Mouse (Mus musculus): ENCODE results near the gene 2310061N02Rik.
"Not testable (repeated sequence)": the region's sequence is repeated elsewhere in the genome, so short reads cannot be mapped to it uniquely, and the experiment has no call there.

The 2310061N02Rik gene

DNA sequence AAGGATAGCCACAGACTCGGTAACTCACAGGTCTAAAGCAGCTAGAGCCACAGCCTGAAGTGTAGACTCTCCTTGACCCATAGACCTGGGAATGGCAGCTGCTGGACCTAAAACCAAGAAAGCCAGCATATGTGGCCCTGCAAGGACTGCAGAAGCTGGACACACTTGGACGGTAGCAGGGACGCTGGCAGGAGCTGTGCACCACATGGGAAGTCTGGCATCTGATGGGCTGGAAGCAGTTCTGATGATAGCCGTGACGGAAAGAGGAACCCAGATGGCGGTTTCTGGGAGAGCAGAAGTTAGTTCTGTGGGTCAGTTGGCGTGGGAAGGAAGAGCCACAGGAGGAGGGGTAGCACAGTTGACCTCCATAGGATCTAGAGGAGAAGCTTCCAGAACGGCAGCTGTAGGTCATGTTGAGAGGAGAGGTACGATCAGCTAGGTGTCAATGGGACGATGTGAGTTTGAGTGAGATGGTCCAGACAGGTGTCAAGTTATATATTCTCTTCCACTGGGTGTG lies at the start of gene 2310061N02Rik:
Gene 2310061N02Rik (minus strand): TSS at position 467 of the 517 bp plus-strand sequence.
- DNase-seq (ENCODE audit: low spot score), result no peak

DNA sequence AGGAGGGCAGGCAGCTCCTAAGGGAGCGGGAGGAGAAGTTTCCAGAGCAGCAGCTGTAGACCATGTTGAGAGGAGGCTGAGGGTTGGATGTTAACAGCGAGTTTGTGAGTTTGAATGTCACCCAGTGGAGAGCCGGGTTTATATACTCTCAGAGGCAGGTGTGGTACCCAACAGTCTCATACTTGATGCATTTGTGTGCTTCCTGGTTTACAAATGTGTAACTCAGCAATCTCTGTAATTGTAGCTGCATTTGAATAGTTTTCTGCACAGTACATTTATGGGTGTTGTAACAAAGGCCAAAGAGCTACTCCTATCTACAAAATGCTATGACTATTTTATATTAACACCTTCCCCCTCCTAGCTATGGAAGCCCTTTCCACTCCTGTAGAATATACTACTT lies 43.8 kb upstream of the 2310061N02Rik start, which contains the start of gene Krtap13:
Gene Krtap13 (minus strand): TSS at position 101 of the 400 bp plus-strand sequence.
- not testable (repeated sequence) for DNase-seq (ENCODE audit: low spot score)

DNA sequence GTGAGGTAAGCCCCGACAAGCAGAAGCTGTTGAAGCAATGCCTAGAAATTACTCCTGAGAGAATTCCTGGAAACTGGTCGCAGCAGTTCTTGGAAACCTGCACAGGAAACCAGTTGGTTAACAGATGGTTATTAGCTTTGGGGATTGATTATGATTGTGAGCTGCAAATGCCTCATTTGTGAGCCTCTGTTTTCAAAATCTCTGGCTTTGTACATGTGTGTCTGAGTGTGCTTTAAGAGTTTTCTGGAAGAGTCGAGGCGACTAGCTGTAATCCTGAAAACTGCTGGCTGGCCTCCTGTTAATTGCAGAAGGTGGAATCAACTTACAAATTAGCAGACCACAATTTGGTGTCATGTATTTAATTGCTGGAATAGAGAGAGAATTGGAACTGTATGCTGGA lies 40.2 kb upstream of the 2310061N02Rik start:
- DNase-seq (ENCODE audit: low spot score), result no peak

DNA sequence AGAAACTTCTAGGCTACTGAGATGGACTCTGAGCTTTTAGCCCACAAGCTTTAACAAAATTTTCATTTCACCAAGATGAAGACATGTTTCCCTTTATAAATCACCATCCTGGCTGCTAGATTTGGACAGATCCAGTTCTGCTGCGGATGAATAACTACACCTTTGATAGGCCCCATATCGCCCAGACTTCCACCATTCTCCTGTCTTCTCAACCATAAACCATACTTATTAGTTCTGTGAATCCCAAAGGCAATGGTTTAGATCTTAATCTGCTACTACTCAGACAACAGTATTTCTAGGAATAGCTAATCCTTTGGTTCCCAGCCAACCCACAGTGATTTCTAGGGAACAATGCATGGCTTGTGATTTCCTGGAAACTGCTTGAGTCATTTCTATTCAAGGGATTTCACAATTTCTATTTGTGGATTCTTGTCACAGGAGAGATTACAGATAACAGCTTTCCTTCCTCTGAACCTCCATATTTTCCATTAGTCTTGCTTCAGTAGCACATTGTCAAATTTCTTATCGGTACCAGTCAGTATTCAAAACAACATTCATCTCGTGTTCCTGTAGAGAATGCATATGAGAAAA lies 37.1 kb upstream of the 2310061N02Rik start:
- DNase-seq (ENCODE audit: low spot score), result no peak

DNA sequence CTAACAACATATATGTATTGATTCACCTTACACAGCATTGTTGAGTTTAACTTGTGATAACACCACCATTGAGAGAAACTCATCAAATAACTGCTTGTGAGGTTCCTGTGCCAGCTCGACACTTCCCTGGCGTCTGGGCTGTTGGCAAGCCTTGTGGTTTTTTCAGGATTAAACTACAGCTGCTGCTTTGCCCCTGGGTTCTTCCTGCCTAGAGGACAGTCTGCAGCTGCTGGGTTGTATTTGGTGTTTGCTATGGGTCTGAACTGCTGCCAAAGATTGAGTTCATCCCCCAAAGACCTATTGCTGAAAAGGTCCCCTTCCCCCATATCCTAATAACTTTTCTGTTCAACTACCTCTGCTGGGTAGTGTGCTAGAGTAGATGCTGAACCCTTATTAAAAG lies 27.6 kb upstream of the 2310061N02Rik start:
- no peak for DNase-seq (ENCODE audit: low spot score)

DNA sequence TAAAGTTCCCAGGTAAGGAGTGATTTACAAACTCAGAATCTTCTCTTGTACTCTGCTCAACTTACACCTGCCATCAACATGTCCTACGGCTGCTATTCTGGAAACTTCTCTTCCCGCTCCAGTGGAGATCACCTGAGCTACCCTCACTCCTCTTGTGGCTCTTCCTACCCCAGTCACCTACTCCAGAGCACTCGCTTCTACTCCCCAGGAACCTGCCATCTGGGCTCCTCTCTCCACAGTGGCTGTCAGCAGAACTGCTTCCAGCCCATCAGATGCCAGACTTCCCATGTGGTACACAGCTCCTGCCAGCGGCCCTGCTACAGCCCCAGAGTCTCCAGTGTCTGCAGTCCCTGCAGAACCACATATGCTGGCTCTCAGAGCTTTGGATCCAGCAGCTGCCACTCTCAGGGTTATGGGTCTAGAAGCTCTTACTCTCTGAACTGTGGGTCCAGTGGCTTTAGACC lies 21.1 kb upstream of the 2310061N02Rik start, which contains the start of gene Krtap13-1:
Gene Krtap13-1 (plus strand): TSS at position 51 of the 464 bp plus-strand sequence.
- no peak for DNase-seq (ENCODE audit: low spot score)

DNA sequence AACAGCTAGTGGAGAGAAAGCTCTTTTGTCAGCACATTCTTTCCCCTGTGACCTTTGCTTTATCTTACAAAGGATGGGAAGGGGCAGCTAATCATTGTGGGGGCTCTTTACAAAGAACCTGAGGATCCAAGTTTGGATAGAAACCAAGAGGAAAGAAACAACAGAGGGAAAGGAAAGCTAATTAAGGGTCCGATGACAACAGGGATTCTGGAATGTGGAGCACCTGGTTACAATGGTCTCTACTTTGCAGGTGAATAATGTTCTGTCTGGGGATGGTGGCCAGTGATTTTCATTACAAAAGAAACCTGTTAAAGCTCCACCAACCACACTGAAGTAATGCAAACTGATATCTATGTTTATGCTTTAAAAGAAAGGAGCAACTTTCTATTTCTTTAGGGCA lies 12.3 kb upstream of the 2310061N02Rik start:
- no peak for DNase-seq (ENCODE audit: low spot score)

DNA sequence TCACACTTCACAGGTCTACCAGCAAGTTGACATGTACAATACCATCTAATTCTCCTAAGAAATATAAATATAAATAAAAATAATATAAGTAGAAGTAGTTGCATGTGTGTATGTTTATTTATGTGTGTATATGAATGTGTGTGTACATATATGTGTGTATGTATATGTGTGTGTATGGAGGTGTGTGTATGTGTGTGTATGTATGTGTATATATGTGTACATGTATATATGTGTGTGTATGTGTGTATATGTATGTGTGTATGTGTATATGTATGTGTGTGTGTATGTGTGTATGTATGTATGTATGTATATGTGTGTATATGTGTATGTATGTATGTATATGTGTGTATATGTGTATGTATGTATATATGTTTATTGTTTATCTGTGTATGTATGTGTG lies 8.8 kb upstream of the 2310061N02Rik start:
- DNase-seq (ENCODE audit: low spot score), result no peak

DNA sequence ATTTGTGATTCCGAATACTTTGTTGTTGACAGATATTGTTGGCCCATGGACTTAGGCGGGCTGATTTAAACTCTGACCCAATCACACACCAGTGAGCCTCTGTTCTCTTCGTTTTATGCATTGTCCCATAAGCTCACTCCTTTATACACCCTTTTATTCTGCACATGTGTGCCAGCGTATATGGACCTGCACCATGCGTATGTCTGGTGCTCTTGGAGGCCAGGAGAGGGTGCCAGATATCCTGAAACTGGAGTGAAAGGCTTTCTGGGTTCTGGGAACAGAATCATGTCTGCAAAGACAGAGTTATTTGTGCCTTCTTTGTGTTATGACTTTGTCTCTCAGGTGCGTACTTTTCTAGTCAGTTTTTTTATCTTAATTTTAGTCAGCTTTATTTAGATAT lies 3.5 kb upstream of the 2310061N02Rik start:
- no peak for DNase-seq (ENCODE audit: low spot score)

DNA sequence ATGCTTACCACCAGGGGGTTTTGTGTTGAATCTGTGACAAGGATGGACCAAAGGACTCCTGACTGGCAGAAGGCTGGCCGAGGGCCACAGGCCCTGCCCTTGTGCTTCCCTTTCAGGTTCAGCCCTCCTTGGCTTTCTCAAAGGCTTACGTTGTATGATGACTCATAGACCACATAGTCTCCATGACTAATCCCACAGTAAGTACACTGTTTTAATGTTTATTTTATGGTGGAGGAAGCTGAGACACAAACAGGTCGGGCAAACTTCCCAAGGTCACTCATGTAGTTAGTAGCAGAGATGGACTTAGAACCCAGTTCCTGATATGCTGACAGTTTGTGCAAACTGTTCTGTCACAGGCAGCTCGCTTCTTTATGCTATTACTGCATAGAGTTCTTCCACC lies 3.0 kb upstream of the 2310061N02Rik start:
- DNase-seq (ENCODE audit: low spot score), result no peak

DNA sequence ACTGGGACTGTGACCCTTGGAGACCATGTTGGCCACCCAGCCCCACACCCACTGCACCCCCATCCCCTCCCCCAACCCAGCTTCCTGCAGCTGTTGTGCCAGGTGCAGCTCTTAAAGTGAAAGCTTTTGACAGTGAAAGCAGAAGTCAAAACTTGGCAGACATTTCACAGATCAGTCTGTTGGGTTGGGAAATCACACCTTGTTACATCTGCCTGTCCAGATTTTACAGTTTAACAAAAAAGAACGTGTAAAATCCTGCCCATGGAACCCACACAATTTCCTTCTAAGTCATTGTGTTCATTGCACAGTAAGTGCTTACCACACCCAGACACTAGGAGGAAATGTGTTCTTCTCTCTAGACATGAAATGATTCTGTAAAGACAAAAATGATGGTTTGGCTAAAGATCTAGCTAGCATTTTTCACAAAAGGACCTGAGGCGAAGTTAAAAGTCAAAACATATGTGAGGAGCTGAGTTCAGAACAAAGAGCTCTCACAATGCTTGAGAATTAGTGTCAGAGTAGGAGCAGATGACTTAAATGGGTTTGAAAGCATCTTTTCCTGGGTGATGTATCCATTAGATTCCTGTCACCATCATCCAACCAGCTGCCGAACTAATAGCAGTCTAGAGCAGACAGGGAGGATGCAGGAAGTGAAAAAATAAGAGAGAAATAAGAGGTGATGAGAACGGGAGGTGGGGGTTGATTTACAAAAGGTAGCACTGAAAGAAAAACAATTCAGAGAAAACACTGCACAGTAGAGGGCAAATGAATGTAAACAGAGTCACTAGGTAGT lies 6.5 kb downstream of the 2310061N02Rik start:
- DNase-seq (ENCODE audit: low spot score), result no peak

DNA sequence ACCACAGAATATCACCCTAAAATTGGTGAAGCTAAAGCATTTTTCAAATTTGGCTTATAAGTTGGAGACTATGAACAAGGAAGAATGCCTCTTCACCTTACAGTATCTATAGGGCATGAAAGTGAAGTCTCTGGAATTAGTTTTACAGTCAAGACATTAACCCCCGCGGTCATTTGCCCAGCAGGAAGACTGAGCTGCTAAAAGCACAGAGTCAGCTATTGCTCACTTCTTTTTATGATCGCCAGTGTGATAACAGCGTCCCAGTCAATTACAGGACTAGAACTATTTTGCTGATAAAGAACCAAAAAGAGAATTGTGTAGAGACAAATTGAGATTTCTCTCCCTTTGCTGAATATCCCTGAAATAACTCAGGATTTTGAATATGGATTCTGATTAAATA lies 11.5 kb downstream of the 2310061N02Rik start:
- DNase-seq (ENCODE audit: low spot score), result no peak

DNA sequence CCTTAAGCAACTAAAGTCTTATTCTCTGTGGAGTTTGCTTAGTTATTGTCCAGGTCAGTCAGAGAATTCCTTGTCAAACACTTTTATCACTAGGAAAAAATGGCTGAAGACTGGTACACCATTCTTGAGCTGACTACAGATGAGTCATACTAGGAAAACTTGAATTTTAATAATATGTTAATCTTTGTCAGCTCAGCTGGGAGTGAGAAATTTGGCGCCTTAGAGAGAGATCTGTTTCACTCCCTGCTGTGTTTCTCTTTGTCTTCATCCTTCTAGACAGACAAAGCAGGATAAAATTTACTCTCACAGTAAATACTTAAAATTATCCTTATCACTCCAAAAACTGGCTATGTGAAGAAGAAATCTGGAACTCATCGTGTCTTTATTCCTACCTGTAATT lies 26.5 kb downstream of the 2310061N02Rik start:
- DNase-seq (ENCODE audit: low spot score), result no peak

DNA sequence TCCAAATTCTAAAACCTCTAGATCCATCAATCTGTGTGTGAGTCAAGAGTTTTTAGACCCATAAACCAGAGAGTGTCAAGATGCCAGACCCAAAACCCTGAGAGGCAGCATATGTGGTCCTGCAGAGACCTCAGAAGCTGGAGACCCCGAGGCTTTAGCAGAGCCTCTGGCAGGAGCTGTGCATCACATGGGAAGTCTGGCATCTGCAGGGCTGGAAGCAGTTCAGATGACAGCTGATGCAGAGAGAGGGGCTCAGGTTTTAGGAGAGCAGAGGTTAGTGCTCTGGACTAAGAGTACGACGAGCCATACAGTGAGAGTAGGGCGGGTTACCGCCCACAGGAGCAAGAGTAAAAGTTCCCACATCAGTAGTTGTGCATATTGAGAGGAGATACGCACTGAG lies 28.7 kb downstream of the 2310061N02Rik start:
- no peak for DNase-seq (ENCODE audit: low spot score)

DNA sequence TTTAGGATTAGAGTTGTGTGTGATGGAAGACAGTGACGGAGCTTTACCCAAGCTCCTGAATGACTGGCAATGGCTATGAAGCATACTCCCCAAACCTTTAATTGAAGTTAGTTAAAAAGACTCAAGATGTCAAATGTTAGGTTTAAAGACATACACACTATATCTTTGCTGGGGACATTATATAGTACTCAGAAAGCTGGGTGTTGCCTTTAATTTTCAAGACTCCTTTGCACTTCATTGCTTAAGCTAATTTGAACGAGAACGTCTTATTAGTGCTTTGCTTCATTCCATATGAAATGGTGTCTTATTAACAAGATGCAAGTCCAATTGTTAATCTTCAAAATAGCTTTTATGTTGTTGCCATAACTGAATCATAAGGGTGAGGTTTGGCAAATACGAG lies 36.2 kb downstream of the 2310061N02Rik start, which contains the start of gene Krtap27-1:
Gene Krtap27-1 (minus strand): TSS at position 101 of the 400 bp plus-strand sequence.
- no peak for DNase-seq (ENCODE audit: low spot score)

DNA sequence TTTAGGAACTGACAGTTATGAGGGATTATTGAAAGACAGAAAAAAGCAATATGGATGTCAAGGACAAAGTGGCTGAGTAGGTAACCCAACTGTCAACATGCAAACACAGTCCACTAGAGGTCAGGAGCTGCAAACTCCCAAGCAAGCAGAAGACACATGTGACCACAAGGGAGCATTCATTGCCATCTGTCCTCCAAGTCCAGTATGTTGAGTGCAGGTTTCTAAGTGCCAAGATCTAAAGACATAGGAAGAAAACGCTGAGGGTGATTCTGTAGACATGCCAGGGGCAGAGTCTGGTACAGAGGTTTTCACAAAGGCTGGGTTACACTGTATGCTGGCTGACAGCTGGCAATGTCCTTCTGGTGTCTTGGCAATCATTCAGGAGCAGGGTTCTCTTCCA lies 50.3 kb downstream of the 2310061N02Rik start:
- DNase-seq (ENCODE audit: low spot score), result no peak

All from ovary, postnatal 36 days (tissue).